Mouse (Mus musculus) megakaryocyte, embryonic 14.5 days (primary cell): ENCODE measurements around the gene Arid3a.

Source experiments
- FLI1 ChIP-seq: IDR thresholded peaks from 2 replicates; pipeline ENCODE4 v1.6.1; 2012; ENCODE audit warnings: low read length, inconsistent platforms, mixed read lengths
- GATA1 ChIP-seq: IDR thresholded peaks from 3 replicates; pipeline ENCODE4 v1.6.1; 2012; ENCODE audit warnings: mixed read lengths, low read length, inconsistent platforms, borderline replicate concordance

DNA sequence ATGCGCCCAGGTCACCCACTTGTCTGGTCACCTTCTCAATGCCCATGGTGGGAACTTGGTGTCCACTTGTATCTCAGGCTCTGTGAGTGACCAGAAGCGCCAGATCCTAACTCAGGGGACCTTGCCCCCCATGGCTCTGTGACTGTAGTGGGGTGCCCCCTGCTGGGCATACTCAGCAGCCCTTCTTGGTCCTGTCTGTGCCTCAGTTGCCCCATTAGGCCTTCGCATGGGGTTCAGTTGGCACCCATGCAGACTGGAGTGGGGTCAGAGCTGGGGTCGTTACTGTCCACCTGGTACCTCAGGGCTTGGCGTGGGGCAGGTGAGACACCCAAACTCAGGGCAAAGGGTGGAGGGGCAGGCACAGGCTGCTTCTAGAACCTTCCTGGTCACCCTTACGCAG lies 27.1 kb downstream of the Arid3a start:
- TF ChIP-seq GATA1 = no peak
- TF ChIP-seq FLI1 = no peak
